Mouse (Mus musculus) spleen, postnatal 36 days (tissue): Measurements from ENCODE around the gene Pax7.

Experiments used
- DNase-seq, 2 experiments: peaks; one replicate each; pipeline ENCODE4 v3.0.0; 2022; ENCODE audit warnings: low spot score in 2 of 2, mixed read lengths in 1 of 2

Gene Pax7

GRCm38 (mm10) chr4:139831501-139832230, 1.7 kb downstream of the Pax7 start:
- DNase-seq: no peak

GRCm38 (mm10) chr4:139830581-139831387, 2.5 kb downstream of the Pax7 start:
- DNase-seq: no peak

GRCm38 (mm10) chr4:139830053-139830452, 3.3 kb downstream of the Pax7 start:
- DNase-seq: no peak

- DNase-seq: no peak
Observed at GRCm38 (mm10) chr4:139828871-139829590, 4.3 kb downstream of the Pax7 start.

- no peak for DNase-seq
Observed at GRCm38 (mm10) chr4:139828283-139828678, 5.0 kb downstream of the Pax7 start.

- DNase-seq: no peak
Observed at GRCm38 (mm10) chr4:139827501-139828282, 5.6 kb downstream of the Pax7 start.

- DNase-seq: no peak
Observed at GRCm38 (mm10) chr4:139826231-139826630, 7.1 kb downstream of the Pax7 start.

GRCm38 (mm10) chr4:139825326-139826112, 7.8 kb downstream of the Pax7 start:
- no peak for DNase-seq

GRCm38 (mm10) chr4:139824572-139825325, 8.6 kb downstream of the Pax7 start:
- no peak for DNase-seq

GRCm38 (mm10) chr4:139823870-139824472, 9.4 kb downstream of the Pax7 start:
- DNase-seq: no peak

- no peak for DNase-seq
Observed at GRCm38 (mm10) chr4:139823138-139823869, 10.0 kb downstream of the Pax7 start.

- DNase-seq: no peak
Observed at GRCm38 (mm10) chr4:139822214-139823137, 10.9 kb downstream of the Pax7 start.

- no peak for DNase-seq
Observed at GRCm38 (mm10) chr4:139821491-139822160, 11.7 kb downstream of the Pax7 start.

GRCm38 (mm10) chr4:139821071-139821470, 12.3 kb downstream of the Pax7 start:
- no peak for DNase-seq

GRCm38 (mm10) chr4:139819411-139820030, 13.8 kb downstream of the Pax7 start:
- peak in 1 of 2 experiments; percentile 17 for DNase-seq

GRCm38 (mm10) chr4:139818163-139818562, 15.2 kb downstream of the Pax7 start:
- no peak for DNase-seq
